Mouse (Mus musculus): ENCODE results near the gene Gm21852.
"Not testable (repeated sequence)": the region's sequence is repeated elsewhere in the genome, so short reads cannot be mapped to it uniquely, and the experiment has no call there.

The Gm21852 gene

GRCm38 (mm10) chrY:40651896-40652295 lies at the start of gene Gm21852:
Gm21852 (minus strand) TSS chrY:40651996.
- not testable (repeated sequence) for DNase-seq
